Mouse (Mus musculus) bone marrow, adult 2 months (tissue): ENCODE data around the gene Perm1. TPM values are rescaled to one million over a fixed set of nuclear protein-coding genes. Genes with fewer than 3 reads are reported as not detected.

ENCODE experiments used
- H3K27ac ChIP-seq: fragments of 200-500 bp; 2 replicates; pipeline ENCODE4 v1.5.1; 2012; ENCODE audit warnings: low read depth, mild to moderate bottlenecking, control low read depth, inconsistent platforms, low read length; ENCODE audit not compliant: control insufficient read depth, poor library complexity, insufficient read depth
- H3K4me1 ChIP-seq: fragments of 200-500 bp; 2 replicates; pipeline ENCODE4 v1.6.1; 2011; ENCODE audit warnings: low read length; ENCODE audit not compliant: control insufficient read depth, insufficient read depth
- H3K4me3 ChIP-seq: fragments of 200-500 bp; replicated peaks from 2 replicates; pipeline ENCODE3; 2011; ENCODE audit warnings: mild to moderate bottlenecking, low read depth, low read length, control low read depth; ENCODE audit not compliant: control insufficient read depth
- CTCF ChIP-seq: fragments of 200-500 bp; IDR thresholded peaks from 2 replicates; pipeline ENCODE4 v1.5.1; 2011; ENCODE audit warnings: low read length, control low read depth; ENCODE audit not compliant: control insufficient read depth, insufficient read depth
- POLR2A ChIP-seq: fragments of 200-500 bp; IDR thresholded peaks from 2 replicates; pipeline ENCODE4 v1.6.1; 2011; ENCODE audit warnings: low read depth, mild to moderate bottlenecking, control low read depth, low read length, borderline replicate concordance; ENCODE audit not compliant: control insufficient read depth
- WGBS: fragments of 180-500 bp; shearing (Covaris S2); methylation state at CpG from one replicate; pipeline ENCODE4 v1.1.7; 2018; 5-methylcytosine and 5-hydroxymethylcytosine counted together
- polyA plus RNA-seq: library from polyadenylated mRNA; stranded (reverse); fragments of >200 nt; gene quantifications from 2 replicates; pipeline ENCODE4 v1.2.4, GENCODE M21; 2011; ENCODE audit warnings: low replicate concordance; ENCODE audit not compliant: missing spikeins, insufficient read depth, insufficient read length

Gene Perm1
- polyA plus RNA-seq, 1 experiment: 1.8 TPM

DNA sequence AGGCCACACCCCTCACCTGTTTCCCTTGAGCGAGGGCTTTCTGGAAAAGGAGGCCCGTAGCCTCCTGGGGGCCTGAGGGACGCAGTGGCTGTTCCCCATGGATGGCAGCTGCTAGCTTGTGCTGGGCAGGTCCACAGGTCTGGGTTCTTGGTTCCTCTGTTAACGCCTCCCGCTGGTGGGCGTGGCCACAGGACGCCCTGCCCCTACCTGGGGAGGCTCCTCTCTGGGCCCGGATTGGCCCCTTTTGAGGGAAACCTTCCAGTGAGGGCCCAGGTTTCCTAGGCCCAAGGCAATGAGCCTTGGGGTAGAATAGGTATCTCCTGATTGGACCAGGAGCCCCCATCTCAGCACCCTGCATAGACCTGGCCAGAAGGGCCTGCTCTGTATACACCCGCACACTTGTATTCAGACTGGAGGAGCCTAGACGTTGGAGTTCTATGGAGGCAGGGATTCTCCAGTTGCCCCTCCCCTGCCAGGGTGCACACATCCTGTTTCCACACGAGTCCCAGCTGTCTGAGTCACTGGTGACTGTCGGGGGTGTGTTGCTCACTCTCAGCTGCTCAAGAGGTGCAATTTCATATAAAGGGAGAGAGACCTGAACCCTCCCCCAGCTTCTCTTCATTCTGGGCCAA lies 12.8 kb downstream of the Perm1 start:
- WGBS: 54% methylated on average over 12 of the region's 12 CpGs

GRCm38 (mm10) chr4:156234021-156234501 lies 18.4 kb downstream of the Perm1 start:
- H3K4me3 ChIP-seq: peak overlapping the region; percentile 75
- peaks cover 2% of the 10 kb centered on the region for H3K4me1 ChIP-seq
- 10% methylated on average over 17 of the region's 17 CpGs for WGBS
- H3K27ac ChIP-seq: peak overlapping the region; percentile 41; the same call in 1 of the 2 replicates
- no peak for TF ChIP-seq CTCF
- TF ChIP-seq POLR2A: no peak

More for the DNA sequence above, 12.8 kb downstream of the Perm1 start:
- no peak overlapping the region for H3K4me3 ChIP-seq
- no peaks in the 10 kb centered on the region; the same call in 1 of the 2 replicates for H3K4me1 ChIP-seq
- TF ChIP-seq POLR2A (no peak), CTCF (no peak)
- H3K27ac ChIP-seq: no peak overlapping the region

DNA sequence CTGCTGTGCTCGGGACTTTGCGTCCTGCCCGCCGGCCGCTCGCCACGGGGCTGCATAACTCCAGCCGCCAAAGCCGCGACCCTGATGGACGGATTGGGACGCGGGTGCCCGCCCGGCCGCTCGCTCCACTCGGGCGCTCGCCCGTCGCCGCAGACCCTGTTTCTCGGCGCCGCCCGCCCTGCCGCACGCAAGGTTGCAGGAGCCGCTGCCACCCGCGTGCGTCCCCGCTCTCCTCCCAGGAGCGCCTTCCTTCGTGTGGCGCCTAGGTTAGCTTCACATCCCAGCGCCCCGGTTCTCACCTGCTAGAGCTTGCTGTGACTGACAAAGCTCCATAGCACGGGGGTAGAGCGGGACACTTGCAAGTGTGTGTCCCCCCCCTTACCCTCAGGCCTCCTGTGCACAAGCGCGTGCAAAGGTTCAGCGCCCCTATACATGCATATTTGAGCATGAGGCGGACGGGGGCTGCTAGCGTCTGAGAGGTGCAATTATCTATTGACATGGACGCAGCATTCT lies 19.1 kb downstream of the Perm1 start, which contains the start of gene Plekhn1:
TSS of gene Plekhn1 (minus strand) at position 157 of the 513 bp plus-strand sequence.
- peak within 1 kb of the TSS; percentile 89 for H3K27ac ChIP-seq
- peaks cover 2% of the 10 kb centered on the region for H3K4me1 ChIP-seq
- H3K4me3 ChIP-seq: peak within 1 kb of the TSS; percentile 88
- WGBS: under 1% methylated on average over 40 of the region's 48 CpGs
- peak; percentile 23; the same call in 1 of the 2 replicates for TF ChIP-seq POLR2A
- TF ChIP-seq CTCF: 0 out of 2 replicates have a peak, but pooled peaks have one; percentile 4

DNA sequence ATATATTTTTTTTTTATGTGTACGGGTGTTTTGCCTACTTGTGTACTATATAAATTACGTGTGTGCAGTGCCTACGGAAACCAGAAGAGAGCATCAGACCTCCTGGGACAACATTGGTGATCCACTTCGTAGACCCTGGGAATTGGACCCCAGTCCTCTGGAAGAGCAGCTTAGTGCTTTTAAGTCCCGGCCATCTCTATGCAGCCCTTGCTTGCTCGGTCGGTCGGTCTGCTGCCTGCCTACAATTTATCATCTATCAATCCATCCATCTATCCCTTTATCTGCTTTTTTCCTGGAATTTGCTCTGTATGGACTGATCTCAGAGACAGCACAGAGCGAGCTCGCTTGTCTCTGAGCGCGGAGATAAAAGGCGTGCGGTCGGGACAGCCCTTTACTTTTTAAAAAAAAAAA lies 19.7 kb downstream of the Perm1 start:
- Histone ChIP-seq H3K4me3 (peak overlapping the region; percentile 88), H3K27ac (peak overlapping the region; percentile 89), H3K4me1 (peaks cover 2% of the 10 kb centered on the region)
- WGBS: under 1% methylated on average over 15 of the region's 15 CpGs
- TF ChIP-seq POLR2A: no peak
- TF ChIP-seq CTCF: no peak

GRCm38 (mm10) chr4:156235808-156236533 lies 20.3 kb downstream of the Perm1 start, which contains the start of gene Noc2l:
TSS of gene Noc2l (plus strand) at chr4:156236010.
- under 1% methylated on average over 90 of the region's 90 CpGs for WGBS
- TF ChIP-seq CTCF: no peak
- peak; percentile 86; the same call in 1 of the 2 replicates for TF ChIP-seq POLR2A
- Histone ChIP-seq H3K27ac (peak within 1 kb of the TSS; percentile 89), H3K4me1 (peaks cover 2% of the 10 kb centered on the region), H3K4me3 (peak within 1 kb of the TSS; percentile 88)

GRCm38 (mm10) chr4:156236651-156237447 lies 21.2 kb downstream of the Perm1 start:
- H3K4me1 ChIP-seq: peaks cover 2% of the 10 kb centered on the region
- H3K27ac ChIP-seq: peak overlapping the region; percentile 47; the same call in 1 of the 2 replicates
- H3K4me3 ChIP-seq: peak overlapping the region; percentile 3
- 29% methylated on average over 57 of the region's 60 CpGs for WGBS
- TF ChIP-seq POLR2A: peak; percentile 22; the same call in 1 of the 2 replicates
- no peak for TF ChIP-seq CTCF

- no peak overlapping the region for H3K27ac ChIP-seq
- H3K4me1 ChIP-seq: peaks cover 5% of the 10 kb centered on the region
These were observed 33.9 kb downstream of the Perm1 start for GRCm38 (mm10) chr4:156249567-156249966.

DNA sequence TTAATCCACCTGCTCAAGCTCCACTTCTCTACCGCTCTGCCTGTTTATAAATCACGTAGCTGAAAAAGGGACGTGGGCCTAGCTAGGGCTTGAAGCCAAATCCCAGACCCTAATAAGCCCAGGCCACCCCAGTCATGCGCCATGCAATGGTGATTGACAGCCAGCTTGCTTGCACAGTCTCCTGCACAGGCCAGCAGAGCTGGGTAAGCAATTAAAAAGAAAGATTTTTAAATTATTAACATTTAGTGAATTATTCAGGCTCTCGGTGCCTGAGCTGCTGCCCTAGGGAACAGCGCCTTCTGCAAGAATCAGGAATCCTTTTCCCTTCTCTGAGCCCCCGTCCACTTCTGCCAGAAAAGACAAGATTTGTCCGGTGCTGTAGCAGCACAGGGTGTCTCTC lies 35.4 kb downstream of the Perm1 start:
- 81% methylated on average over 8 of the region's 8 CpGs for WGBS
- Histone ChIP-seq H3K27ac (no peak overlapping the region), H3K4me3 (no peak overlapping the region), H3K4me1 (peaks cover 5% of the 10 kb centered on the region)
- TF ChIP-seq CTCF (no peak), POLR2A (no peak)

More at GRCm38 (mm10) chr4:156249567-156249966, 33.9 kb downstream of the Perm1 start:
- WGBS: 70% methylated on average over 11 of the region's 11 CpGs
- no peak overlapping the region for H3K4me3 ChIP-seq
- TF ChIP-seq CTCF (no peak), POLR2A (no peak)
